Mouse (Mus musculus) testis, adult 2 months (tissue): ENCODE results near the gene Retnlb.

ENCODE experiments used
- CTCF ChIP-seq: fragments of 200-500 bp; IDR thresholded peaks from 2 replicates; pipeline ENCODE4 v1.5.1; 2012; ENCODE audit warnings: low read depth, mild to moderate bottlenecking, inconsistent platforms, low read length, moderate library complexity; ENCODE audit not compliant: control insufficient read depth, insufficient read depth, insufficient replicate concordance
- POLR2A ChIP-seq: fragments of 200-500 bp; IDR thresholded peaks from 2 replicates; pipeline ENCODE4 v1.6.1; 2012; ENCODE audit warnings: low read depth, mild to moderate bottlenecking, inconsistent platforms, low read length, moderate library complexity; ENCODE audit not compliant: control insufficient read depth

- TF ChIP-seq CTCF (no peak), POLR2A (no peak)
Measured at GRCm38 (mm10) chr16:48777254-48777653, 39.4 kb upstream of the Retnlb start.
